Mouse (Mus musculus) macrophage (primary cell): ENCODE results near the gene Tmprss13. TPM values are rescaled to one million over a fixed set of nuclear protein-coding genes. Genes with fewer than 3 reads are reported as not detected.
A peak's percentile ranks its signal among the peaks of the same experiment; 100 is the strongest.

Experiments
- H3K27ac ChIP-seq: fragments of 350-480 bp; formaldehyde crosslinking; 2 replicates; pipeline ENCODE4 v1.9.0; 2021
- H3K36me3 ChIP-seq: fragments of 350-480 bp; formaldehyde crosslinking; 2 replicates; pipeline ENCODE4 v1.9.0; 2021; ENCODE audit errors: inconsistent target
- H3K4me3 ChIP-seq: fragments of 350-480 bp; formaldehyde crosslinking; 2 replicates; pipeline ENCODE4 v1.9.0; 2021; ENCODE audit errors: inconsistent target
- H3K79me2 ChIP-seq: fragments of 350-480 bp; formaldehyde crosslinking; 2 replicates; pipeline ENCODE4 v1.9.0; 2021; ENCODE audit errors: inconsistent target
- WGBS: methylation state at CpG from one replicate; pipeline ENCODE4 v1.1.7; 2026; ENCODE audit warnings: inconsistent platforms; ENCODE audit not compliant: missing documents; 5-methylcytosine and 5-hydroxymethylcytosine counted together
- polyA plus RNA-seq: library from polyadenylated mRNA; stranded (reverse); fragments of 250-400 nt; gene quantifications from 3 replicates; pipeline ENCODE4 v1.2.4, GENCODE M21; 2018; ENCODE audit warnings: inconsistent platforms
- total RNA-seq, 78 experiments: library from RNA; depleted of rRNA; stranded (reverse); fragments of 250-400 nt; gene quantifications; 1 replicate in 9 of 78; 2 replicates in 24 of 78; 3 replicates in 43 of 78; 4 replicates in 2 of 78; pipeline ENCODE4 v1.2.4; 2018; ENCODE audit warnings: inconsistent platforms in 56 of 78

Gene Tmprss13
- not detected for total RNA-seq (2018; cell fraction: chromatin; rRNA removed)
- not detected for total RNA-seq (2018; cell fraction: cytosol; rRNA removed)
- not detected for total RNA-seq (2018; cell fraction: nucleus; rRNA removed)
- polyA plus RNA-seq: not detected in 3 replicates

DNA sequence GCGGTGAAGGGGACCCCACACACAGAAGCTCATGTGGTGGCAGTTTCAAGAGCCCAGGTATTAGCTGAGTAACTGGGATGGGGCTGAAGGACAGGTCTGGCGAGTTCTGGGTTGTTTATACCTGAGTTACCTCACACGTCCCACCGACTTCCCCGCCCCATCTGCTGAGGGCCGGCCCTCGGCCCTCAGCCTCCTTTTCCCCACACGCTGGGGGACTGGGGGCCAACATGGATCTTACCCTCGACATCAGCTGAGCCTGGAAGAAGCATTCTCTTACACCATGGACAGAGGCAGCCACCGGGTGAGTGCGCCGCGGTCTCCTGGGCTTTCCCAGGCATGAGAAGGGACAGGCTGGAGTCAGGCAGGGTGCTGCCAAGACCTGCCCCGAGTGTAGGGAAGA is at the start of gene Tmprss13:
Gene Tmprss13 (plus strand): TSS at position 246 of the 400 bp plus-strand sequence.
- WGBS: 37% methylated on average over 14 of the region's 14 CpGs
- Histone ChIP-seq H3K79me2 (no peaks in the 10 kb centered on the region), H3K27ac (no peak within 1 kb of the TSS), H3K36me3 (no peaks in the 10 kb centered on the region), H3K4me3 (no peak within 1 kb of the TSS)

DNA sequence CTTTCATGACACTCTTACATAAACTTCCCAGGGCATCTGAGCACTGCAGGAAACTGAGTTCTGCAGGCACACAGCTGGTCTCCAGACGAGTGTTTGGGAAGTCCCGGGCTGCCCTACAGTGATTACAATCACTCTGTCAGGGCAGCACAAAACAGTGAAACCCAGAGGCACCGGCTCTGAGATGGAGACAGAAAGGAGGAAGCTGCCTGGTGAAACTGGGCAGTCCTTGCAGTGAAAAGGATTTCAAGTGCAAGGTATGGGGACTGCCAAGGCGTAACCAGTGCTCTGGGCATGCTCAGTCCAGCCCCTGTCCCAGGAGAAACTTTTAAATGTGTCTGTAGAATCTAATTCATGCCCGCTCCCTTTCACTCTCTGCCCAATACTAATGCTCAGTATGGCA is 46.7 kb upstream of the Tmprss13 start:
- WGBS: 14% methylated on average over 5 of the region's 5 CpGs
- Histone ChIP-seq H3K79me2 (peaks cover 36% of the 10 kb centered on the region), H3K27ac (peak overlapping the region; percentile 66)

DNA sequence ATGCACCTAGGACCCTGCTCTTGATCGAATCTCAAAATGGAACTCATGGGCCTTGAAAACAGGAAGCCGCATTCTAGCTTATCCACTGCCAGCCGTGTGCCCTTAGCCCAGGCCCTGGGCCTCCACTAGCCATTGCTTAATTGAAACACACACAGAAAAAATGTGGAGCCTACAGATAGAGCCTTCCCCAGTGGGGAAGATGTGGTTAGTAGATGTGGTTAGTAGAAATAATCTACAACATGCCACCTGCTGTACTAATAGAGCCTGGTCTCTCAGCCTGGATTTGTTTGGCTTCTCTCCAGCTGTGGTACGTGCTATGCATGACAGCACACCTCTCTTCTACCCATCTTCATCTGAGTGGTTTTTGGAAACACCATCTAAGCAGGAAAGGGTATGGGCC is 44.7 kb upstream of the Tmprss13 start:
- Histone ChIP-seq H3K27ac (peak overlapping the region; percentile 93), H3K36me3 (no peaks in the 10 kb centered on the region), H3K79me2 (peaks cover 16% of the 10 kb centered on the region; the same call in 1 of the 2 replicates), H3K4me3 (no peak overlapping the region)
- 7% methylated on average over 4 of the region's 4 CpGs for WGBS

More for the DNA sequence above, 46.7 kb upstream of the Tmprss13 start:
- no peak overlapping the region for H3K4me3 ChIP-seq
- no peaks in the 10 kb centered on the region for H3K36me3 ChIP-seq

DNA sequence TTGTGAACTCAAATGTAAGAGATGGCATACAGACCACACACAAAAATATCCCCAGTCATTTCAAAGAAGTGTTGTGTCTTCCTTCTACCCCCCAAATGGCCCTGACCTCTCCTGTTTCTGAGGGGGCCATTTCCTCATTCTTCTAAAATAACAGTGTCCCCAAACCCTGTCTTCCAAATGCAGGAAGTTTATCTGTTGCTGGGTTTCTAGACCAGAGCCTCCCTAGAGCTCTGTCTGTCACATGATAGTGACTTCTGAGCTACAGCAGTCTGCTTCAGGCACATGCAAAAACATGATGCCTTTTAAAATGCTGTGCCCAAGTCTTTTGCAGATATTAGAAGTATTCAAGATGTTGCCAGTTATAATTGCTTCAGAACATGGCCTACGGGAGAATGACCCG is 44.3 kb upstream of the Tmprss13 start:
- WGBS: 47% methylated on average over 2 of the region's 2 CpGs
- Histone ChIP-seq H3K27ac (peak overlapping the region; percentile 93), H3K79me2 (peaks cover 12% of the 10 kb centered on the region; the same call in 1 of the 2 replicates), H3K36me3 (no peaks in the 10 kb centered on the region), H3K4me3 (no peak overlapping the region)

DNA sequence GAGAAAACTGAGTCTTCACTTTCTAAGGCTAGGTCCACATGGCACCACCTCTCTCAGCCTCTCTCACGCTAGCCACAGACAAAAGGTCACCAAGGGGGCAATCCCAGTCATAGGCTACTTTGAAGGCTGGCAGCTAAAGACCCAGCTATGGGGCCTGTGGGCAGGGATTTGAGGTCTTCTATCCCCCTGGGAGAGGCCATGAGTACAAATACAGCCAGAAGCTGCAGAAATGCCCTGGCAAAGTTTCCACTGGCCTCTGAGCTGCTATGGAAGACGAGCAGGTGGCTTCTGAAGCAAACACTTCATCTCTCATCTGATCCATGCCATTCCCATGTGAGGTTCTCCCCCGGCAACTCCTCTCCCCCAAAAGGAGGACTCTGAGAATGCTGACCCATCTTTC is 38.8 kb upstream of the Tmprss13 start:
- Histone ChIP-seq H3K4me3 (no peak overlapping the region), H3K79me2 (no peaks in the 10 kb centered on the region; the same call in 1 of the 2 replicates), H3K36me3 (no peaks in the 10 kb centered on the region), H3K27ac (peak overlapping the region; percentile 68)
- WGBS: 90% methylated on average over 3 of the region's 3 CpGs

DNA sequence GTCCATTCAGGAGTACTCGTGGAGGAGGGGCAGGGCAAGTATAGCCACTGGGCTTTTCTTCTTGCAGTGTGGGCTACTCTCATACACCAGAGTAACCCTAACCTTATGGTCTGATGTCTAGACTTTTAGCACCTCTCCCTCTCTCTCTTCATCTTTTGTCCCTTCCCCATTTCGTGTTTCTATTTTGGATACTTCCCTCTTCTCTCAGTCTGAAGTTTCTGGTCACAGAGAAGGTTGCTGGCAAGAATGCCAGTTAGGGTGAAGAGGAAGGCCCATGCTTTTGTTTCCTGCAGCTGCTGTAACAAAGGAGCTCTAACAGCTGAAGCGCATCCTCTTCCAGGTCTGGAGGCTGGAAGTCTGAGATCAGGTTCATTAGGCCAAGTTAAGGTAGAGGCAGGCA is 38.0 kb upstream of the Tmprss13 start:
- Histone ChIP-seq H3K36me3 (no peaks in the 10 kb centered on the region), H3K79me2 (no peaks in the 10 kb centered on the region; the same call in 1 of the 2 replicates), H3K27ac (peak overlapping the region; percentile 68), H3K4me3 (no peak overlapping the region)
- 11% methylated on average over 3 of the region's 3 CpGs for WGBS

DNA sequence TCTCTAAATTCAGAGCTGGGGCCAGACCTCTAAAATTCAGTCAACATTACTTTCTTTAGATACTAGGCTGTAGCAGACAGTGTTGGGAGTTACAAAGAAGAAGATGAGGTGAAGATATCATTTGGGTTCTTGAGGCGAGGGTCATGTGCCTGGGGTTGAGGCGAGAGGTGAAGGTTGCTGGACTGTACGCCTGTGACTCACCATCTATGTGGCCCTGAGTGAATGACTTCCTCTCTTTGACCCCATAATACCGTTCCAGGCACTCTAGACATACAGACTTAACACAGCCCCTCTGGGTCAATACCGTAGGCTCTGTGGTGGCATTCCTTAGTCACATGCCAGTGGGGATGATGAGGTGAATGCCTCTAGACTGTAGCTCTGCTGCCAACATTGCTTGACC is 36.4 kb upstream of the Tmprss13 start:
- Histone ChIP-seq H3K36me3 (no peaks in the 10 kb centered on the region), H3K79me2 (no peaks in the 10 kb centered on the region; the same call in 1 of the 2 replicates), H3K4me3 (no peak overlapping the region), H3K27ac (peak overlapping the region; percentile 68)
- 42% methylated on average over 5 of the region's 5 CpGs for WGBS

DNA sequence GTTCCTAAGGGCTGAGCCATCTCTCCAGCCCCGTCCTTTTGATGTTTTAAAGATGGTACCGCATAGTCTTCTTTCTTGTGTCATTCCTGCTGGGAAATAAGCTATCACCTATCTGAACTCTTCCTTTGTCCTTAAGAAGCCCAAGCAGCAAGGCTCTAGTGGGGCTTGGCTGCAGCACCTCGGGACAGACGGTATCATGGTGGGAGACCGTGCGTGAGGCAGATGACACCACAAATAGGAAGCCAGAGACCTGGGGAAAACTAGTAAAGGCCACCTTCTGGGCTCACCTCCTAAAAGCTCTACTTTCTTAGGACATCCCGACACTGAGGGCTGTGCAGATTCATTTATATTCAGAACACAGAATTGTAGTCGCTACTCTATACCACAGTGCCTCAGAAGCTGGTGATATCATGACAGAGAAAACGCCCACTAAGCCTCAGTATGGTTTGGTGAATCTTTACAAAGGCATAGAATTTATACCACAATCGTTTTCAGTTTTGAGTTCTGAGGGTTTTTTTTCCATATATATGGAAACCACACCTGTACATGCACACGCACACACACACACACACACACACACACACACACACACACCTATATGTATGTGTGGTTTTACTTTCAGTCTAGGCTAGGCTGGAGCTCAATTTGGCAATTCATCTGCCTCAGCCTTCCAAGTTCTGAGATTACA is 27.3 kb upstream of the Tmprss13 start:
- no peak overlapping the region for H3K4me3 ChIP-seq
- no peak overlapping the region for H3K27ac ChIP-seq
- no peaks in the 10 kb centered on the region for H3K36me3 ChIP-seq
- no peaks in the 10 kb centered on the region for H3K79me2 ChIP-seq
- 87% methylated on average over 11 of the region's 11 CpGs for WGBS

DNA sequence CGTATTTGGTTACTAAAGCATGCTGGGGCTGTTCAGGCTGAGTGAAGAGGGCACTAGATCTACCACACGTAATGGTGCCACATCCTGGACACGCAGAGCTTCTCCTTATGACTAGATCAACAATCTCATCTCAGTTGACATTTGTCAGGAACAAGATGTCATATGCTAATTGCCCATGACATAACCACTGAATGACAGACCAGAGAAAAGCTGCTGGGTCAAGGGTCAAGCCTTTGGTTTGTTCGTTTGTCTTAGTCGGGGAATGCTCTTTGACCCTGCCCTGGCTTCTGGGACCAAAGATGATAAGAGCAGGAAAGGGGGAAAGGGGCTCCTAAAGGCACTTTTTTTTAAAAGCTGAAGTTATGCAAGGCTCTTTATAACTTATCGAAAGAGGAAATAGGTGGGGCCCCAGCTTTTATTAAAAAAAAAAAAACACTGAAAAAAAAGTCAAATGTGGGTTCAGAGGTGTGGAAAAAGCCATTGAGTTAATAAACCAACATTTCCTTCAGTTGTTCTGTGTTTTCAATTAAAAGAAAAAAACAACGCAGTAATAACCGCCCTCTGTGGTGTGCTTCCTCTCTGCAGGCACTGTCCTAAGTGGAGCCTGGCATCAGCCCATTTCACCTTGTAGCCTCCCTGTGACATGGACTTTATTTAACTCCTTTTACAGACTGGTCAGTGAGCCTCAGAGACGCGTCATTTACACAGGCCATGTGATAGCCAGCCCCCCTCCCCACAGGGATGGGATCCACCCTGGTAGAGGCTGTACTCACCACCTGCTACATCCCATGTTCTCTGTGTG is 24.5 kb upstream of the Tmprss13 start:
- 6% methylated on average over 10 of the region's 10 CpGs for WGBS
- Histone ChIP-seq H3K79me2 (no peaks in the 10 kb centered on the region), H3K27ac (peak overlapping the region; percentile 75), H3K4me3 (no peak overlapping the region), H3K36me3 (no peaks in the 10 kb centered on the region)

DNA sequence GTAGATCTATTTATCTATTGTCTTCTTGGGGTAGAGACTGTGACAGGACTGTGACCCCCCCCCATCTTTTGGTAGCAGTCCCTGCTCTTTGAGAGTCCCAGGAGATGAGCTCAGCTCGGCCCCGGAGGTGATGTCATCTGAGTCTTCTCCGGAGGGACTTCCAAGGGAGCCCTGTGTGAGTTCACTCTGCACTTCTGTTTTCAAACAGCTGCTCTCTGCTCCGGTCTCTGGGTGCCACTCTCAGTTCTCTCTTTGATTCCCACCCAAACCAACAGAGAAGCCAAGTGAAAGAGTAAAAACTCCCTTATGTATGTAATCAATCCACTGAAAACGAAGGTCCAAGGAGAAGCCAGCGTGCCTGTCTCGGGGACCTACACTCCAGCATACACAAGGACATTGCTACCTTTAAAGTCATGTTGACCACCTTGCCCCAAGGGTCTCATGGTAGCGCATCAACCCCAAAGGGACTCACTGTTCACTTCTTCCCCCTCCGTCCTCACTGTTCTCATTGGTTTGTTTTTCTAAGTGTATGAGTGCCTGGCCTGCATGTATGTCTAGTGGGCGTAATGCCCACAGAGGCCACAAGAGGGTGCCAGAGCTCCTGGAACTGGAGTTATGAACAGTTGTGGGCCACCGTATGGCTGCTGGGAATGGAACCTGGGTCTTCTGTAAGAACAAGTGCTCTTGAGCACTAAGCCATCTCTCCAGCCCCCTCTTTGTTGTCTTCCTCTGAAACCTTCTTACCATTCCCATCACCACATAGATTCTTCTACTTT is 19.5 kb upstream of the Tmprss13 start:
- no peaks in the 10 kb centered on the region for H3K36me3 ChIP-seq
- 40% methylated on average over 11 of the region's 11 CpGs for WGBS
- H3K4me3 ChIP-seq: no peak overlapping the region
- peak overlapping the region; percentile 85 for H3K27ac ChIP-seq
- no peaks in the 10 kb centered on the region for H3K79me2 ChIP-seq

DNA sequence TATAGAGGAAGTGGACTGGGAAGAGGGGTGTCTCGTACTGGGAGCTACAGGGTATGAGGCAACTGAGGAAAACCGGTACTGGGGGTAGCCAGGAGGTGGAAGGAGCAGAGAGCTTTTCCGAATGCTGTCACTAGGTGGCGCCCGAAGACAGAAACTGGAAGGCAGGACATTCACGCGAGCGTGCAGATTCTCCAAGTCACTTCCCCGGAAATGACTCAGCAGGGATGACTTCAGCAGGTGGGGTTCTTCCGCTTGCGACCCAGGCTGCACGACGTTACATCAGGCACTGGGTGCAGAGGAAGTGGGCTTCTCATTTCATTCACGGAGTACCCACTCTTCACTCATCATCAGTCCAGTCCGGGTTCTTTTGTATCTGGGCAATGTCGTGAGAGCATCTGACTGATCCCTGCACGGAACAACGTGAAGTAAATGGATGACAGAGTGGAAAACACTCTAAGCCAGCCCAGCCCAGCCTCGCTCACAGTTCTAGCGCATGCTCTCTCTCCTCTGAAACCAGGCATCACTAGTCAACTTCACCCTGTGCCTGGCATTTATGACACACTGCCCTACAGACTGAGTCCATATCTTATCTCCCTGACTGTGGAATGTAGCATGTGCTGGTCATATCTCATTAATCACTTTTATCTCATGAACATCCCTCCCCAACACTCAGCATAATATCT is 18.3 kb upstream of the Tmprss13 start:
- Histone ChIP-seq H3K79me2 (no peaks in the 10 kb centered on the region), H3K4me3 (no peak overlapping the region), H3K27ac (peak overlapping the region; percentile 85), H3K36me3 (no peaks in the 10 kb centered on the region)
- 3% methylated on average over 20 of the region's 20 CpGs for WGBS

DNA sequence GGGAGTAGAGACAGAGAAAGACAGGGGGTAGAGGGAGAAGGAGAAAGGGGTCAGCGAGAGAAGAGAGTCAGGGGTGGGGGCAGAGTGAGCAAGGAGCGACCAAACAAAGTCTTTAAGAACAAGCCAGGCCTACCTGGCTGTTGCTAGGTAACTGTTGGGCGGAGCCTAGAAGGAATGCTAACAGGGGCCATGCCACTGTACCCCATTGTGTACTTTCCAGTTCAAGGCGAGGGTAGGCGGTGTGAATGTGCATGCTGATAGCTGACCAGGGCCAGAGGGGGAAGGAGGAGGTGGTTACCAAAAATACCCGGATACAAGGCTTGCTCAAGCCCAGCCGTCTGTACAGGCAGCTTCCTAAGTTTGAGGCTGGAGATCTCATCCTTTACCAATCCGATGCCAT is 17.1 kb upstream of the Tmprss13 start:
- H3K36me3 ChIP-seq: no peaks in the 10 kb centered on the region
- H3K27ac ChIP-seq: no peak overlapping the region
- WGBS: 94% methylated on average over 8 of the region's 8 CpGs
- no peak overlapping the region for H3K4me3 ChIP-seq
- H3K79me2 ChIP-seq: no peaks in the 10 kb centered on the region

DNA sequence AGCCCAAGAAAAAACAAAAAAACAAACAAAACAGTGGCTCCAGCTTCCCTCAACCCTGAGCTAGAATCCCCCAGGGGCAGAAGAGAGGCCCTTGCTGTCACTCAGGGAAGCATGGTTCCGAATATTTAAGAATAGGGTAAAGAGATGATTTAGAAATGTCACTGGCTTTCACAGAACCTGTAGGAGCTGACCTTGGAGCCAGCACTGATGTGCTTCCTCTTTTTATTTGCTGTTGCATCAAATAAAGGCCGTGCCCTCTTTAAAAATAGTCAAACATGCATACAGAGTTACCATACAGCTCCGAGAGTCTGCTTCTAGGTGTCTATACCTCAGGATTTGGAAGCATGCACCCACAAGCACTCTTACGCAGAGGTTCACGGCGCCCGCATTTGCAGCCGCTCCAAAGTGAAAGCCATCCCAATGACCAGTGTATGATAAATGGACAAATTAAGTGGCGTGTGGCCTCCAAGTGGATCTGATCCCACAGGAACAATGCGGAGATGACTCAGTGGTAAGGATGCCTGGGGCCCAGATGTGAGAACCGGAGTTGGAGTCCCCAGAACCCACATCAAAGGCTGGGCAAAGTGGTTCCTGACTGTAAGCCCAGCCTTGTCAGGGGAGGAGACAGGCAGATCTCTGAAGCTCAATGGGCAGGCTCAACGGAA is 12.0 kb upstream of the Tmprss13 start:
- H3K4me3 ChIP-seq: no peak overlapping the region
- no peak overlapping the region for H3K27ac ChIP-seq
- WGBS: 79% methylated on average over 12 of the region's 12 CpGs
- H3K36me3 ChIP-seq: no peaks in the 10 kb centered on the region
- no peaks in the 10 kb centered on the region for H3K79me2 ChIP-seq
